Mouse (Mus musculus): Measurements from ENCODE around the gene Sv2b.

DNA sequence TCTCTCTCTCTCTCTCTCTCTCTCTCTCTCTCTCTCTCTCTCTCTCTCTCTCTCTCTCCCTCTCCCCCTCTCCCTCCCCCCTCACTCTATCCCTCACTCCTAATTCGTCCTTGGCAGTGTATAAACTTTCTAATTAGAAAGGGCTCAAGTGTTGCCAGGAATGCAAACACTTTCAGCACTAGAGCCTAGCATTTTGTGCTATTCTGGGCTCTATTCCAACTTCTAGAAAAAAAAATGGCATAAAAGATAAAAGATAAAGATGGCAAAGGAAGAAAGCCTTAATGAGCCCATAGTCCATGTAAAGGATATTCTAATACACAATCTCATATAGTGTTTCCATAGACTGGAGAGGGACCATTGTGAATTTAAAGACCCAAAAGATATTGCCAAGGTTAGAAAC, 88.3 kb downstream of the Sv2b start:
- TF ChIP-seq TCF3 (IDR thresholded peaks at IDR 0.05; ENCODE audit: insufficient read length, low read depth) = no peak
- no peak for TF ChIP-seq POLR2A (IDR thresholded peaks at IDR 0.05; ENCODE audit: insufficient read length, low read depth)
- no peak for TF ChIP-seq TCF12 (IDR thresholded peaks at IDR 0.05; ENCODE audit: insufficient read depth, poor library complexity, severe bottlenecking)
- TF ChIP-seq MYOD1 (IDR thresholded peaks at IDR 0.05; ENCODE audit: control insufficient read depth in 1 of 3, insufficient read length in 2 of 3, low read depth in 2 of 3) = no peak
- no peak for TF ChIP-seq POLR2AphosphoS2 (IDR thresholded peaks at IDR 0.05; ENCODE audit: insufficient read length, low read depth)
- TF ChIP-seq E2F4 (IDR thresholded peaks at IDR 0.05; ENCODE audit: insufficient read depth) = no peak
